Mouse (Mus musculus) thymus, adult 2 months (tissue): ENCODE results near the gene Gm17581. TPM values are rescaled to one million over a fixed set of nuclear protein-coding genes. Genes with fewer than 3 reads are reported as not detected.

Source experiments
- DNase-seq: peaks from one replicate; pipeline ENCODE4 v3.0.0; 2021
- H3K27ac ChIP-seq: fragments of 200-500 bp; 2 replicates; pipeline ENCODE4 v1.5.1; 2012; ENCODE audit warnings: low read length, control low read depth; ENCODE audit not compliant: control insufficient read depth, insufficient read depth
- H3K27me3 ChIP-seq: fragments of 200-500 bp; 2 replicates; pipeline ENCODE4 v1.6.1; 2012; ENCODE audit warnings: mild to moderate bottlenecking, low read length, moderate library complexity, mixed read lengths; ENCODE audit not compliant: control insufficient read depth, insufficient read depth
- H3K36me3 ChIP-seq: fragments of 200-500 bp; 2 replicates; pipeline ENCODE4 v1.6.1; 2012; ENCODE audit warnings: mild to moderate bottlenecking, low read length, moderate library complexity; ENCODE audit not compliant: control insufficient read depth, insufficient read depth
- H3K4me1 ChIP-seq: fragments of 200-500 bp; replicated peaks from 2 replicates; pipeline ENCODE4 v1.6.1; 2012; ENCODE audit warnings: low read length; ENCODE audit not compliant: control insufficient read depth, insufficient read depth
- H3K4me3 ChIP-seq: fragments of 200-500 bp; 2 replicates; pipeline ENCODE4 v1.5.1; 2012; ENCODE audit warnings: mild to moderate bottlenecking, low read length, control low read depth, moderate library complexity; ENCODE audit not compliant: control insufficient read depth, insufficient read depth
- CTCF ChIP-seq: fragments of 200-500 bp; IDR thresholded peaks from 2 replicates; pipeline ENCODE4 v1.5.1; 2012; ENCODE audit warnings: mild to moderate bottlenecking, control low read depth, low read length, moderate library complexity, borderline replicate concordance; ENCODE audit not compliant: control insufficient read depth, poor library complexity, insufficient read depth; ENCODE audit errors: extremely low read depth
- POLR2A ChIP-seq: fragments of 200-500 bp; IDR thresholded peaks from 2 replicates; pipeline ENCODE4 v1.6.1; 2012; ENCODE audit warnings: mild to moderate bottlenecking, low read length, control low read depth, moderate library complexity; ENCODE audit not compliant: control insufficient read depth, poor library complexity, insufficient read depth; ENCODE audit errors: extremely low read depth
- WGBS: fragments of 180-500 bp; shearing (Covaris S2); methylation state at CpG from one replicate; pipeline ENCODE4 v1.1.7; 2018; 5-methylcytosine and 5-hydroxymethylcytosine counted together
- polyA plus RNA-seq: library from polyadenylated mRNA; depleted of rRNA; stranded (reverse); fragments of >200 nt; gene quantifications from 2 replicates; pipeline ENCODE4 v1.2.3, GENCODE M21; 2012

Gm17581 gene
- polyA plus RNA-seq, 1 experiment, result not detected

DNA sequence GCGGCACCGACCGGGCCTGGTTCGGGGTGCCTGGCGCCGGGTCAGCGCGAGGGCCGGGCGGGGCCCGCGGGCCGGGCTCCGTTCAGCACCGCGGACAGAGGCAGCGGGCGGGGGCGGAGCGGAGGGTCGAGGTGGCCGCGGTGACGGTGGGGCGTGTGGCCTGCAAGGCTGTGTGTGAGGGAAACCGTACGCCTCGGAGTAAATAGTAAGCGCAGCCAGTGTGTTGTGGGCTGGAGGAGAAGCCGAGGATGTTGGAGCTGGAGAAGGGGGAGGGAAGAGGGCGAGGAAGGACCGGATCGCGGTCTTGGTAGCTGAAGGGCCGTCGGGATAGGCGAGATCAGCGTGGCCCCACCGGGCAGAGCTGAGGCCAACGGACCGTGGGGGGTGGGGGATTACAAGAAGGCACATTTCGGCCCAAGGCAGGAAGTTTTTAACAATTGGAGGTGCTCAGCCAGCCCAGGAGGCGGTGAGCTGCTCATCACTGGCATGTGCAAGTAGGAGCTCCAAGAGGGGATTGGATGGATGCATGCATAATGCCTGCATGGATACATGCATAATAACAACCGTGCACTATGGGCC, 40.1 kb upstream of the Gm17581 start:
- WGBS, result 6% methylated on average over 44 of the region's 44 CpGs
- TF ChIP-seq POLR2A, result no peak
- no peak for TF ChIP-seq CTCF
- DNase-seq, result peak; percentile 56
- H3K4me1 ChIP-seq, result peaks cover 5% of the 10 kb centered on the region; the same call in 1 of the 2 replicates
- H3K27ac ChIP-seq, result no peak overlapping the region
- H3K36me3 ChIP-seq, result no peaks in the 10 kb centered on the region
- H3K27me3 ChIP-seq, result peaks cover 20% of the 10 kb centered on the region
- no peak overlapping the region for H3K4me3 ChIP-seq

- H3K36me3 ChIP-seq, result no peaks in the 10 kb centered on the region
- 28% methylated on average over 99 of the region's 100 CpGs for WGBS
- no peak for DNase-seq
- H3K4me1 ChIP-seq, result peaks cover 5% of the 10 kb centered on the region; the same call in 1 of the 2 replicates
- no peak within 1 kb of the TSS for H3K27ac ChIP-seq
- H3K4me3 ChIP-seq, result no peak within 1 kb of the TSS
- peaks cover 21% of the 10 kb centered on the region for H3K27me3 ChIP-seq
- TF ChIP-seq POLR2A (no peak), CTCF (no peak)
Measured at GRCm38 (mm10) chr2:155774927-155775684, 39.4 kb upstream of the Gm17581 start, which contains the start of gene Mmp24. TSS of gene Mmp24 (plus strand) at chr2:155775342.

DNA sequence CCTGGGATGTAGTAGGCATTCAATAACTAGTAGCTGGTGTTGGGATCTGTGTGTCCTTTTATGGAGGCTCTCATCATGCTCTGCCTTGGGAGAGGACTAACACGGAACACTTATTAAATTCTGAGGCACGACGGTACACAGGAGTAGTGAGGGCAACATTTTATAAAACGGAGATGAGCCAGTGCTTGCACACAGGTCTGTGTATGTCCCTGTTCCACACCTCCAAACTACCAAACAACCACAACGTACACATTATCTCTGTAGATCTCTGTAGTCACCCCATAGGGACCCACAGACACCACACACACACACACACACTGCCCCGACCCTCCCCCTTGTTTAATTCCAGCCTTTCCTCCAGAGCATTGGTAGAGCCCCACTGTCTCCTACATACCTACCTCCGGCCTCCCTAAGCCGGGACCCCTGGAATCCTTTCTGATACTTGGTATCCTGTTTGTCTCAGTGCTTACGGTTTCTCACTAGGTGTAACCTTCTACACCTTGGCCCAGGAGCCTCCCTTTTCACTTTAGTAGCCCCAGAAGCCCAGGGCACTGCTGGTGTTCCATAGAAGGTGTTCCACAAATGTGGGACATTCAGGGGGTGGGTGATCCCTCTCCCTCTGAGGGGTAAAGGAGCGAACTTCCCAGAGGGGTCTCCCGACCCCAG, 38.7 kb upstream of the Gm17581 start:
- Histone ChIP-seq H3K27ac (no peak overlapping the region), H3K4me3 (no peak overlapping the region), H3K36me3 (no peaks in the 10 kb centered on the region), H3K27me3 (peaks cover 22% of the 10 kb centered on the region), H3K4me1 (peaks cover 5% of the 10 kb centered on the region; the same call in 1 of the 2 replicates)
- no peak for DNase-seq
- 56% methylated on average over 11 of the region's 11 CpGs for WGBS
- TF ChIP-seq CTCF (no peak), POLR2A (no peak)

- 82% methylated on average over 4 of the region's 4 CpGs for WGBS
- TF ChIP-seq CTCF, result no peak
- TF ChIP-seq POLR2A, result no peak
- Histone ChIP-seq H3K36me3 (no peaks in the 10 kb centered on the region), H3K4me3 (no peak overlapping the region), H3K27ac (no peak overlapping the region), H3K4me1 (peaks cover 5% of the 10 kb centered on the region; the same call in 1 of the 2 replicates), H3K27me3 (peaks cover 22% of the 10 kb centered on the region)
- no peak for DNase-seq
Measured at GRCm38 (mm10) chr2:155773664-155774063, 38.0 kb upstream of the Gm17581 start.

DNA sequence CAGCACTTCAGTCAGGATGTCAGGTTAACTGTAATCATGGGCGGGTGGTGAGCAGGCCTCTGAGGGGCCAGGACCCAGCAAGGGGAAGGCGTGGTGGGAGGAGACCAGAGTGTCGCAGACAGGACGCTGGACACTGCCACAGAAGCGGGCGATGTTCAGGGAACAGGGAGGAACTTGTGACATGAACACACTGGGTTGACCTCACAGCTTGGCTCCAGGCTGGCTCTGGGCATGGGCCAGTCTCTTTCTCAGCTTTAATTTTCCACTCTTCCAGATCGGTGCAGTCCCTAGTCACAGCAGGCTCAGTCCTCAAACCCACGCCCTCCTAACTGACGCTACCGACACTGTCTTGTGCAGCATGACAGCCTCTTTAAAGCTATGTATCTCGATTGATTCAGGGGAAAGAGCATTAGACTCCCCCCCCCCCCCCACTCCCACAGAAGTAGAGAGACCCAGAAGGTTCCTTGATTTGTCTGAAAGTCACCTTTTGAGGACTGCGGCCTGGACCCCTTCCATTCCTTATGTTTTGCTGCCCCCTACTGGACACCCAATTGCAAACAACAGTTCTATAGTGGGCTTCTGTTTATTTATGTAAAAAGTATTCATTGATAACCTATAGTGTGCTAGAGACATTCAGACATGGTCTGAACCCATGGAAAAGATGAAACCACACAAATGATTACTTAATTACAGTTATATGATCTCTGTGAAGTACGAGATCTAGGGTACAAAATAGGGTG, 29.2 kb upstream of the Gm17581 start:
- DNase-seq, result peak; percentile 69
- H3K36me3 ChIP-seq, result no peaks in the 10 kb centered on the region
- H3K4me3 ChIP-seq, result no peak overlapping the region
- H3K27ac ChIP-seq, result no peak overlapping the region
- no peaks in the 10 kb centered on the region for H3K4me1 ChIP-seq
- H3K27me3 ChIP-seq, result no peaks in the 10 kb centered on the region
- TF ChIP-seq POLR2A (no peak), CTCF (no peak)
- 68% methylated on average over 13 of the region's 13 CpGs for WGBS
